Mouse (Mus musculus) MEL (cell line): Measurements from ENCODE around the gene 4930539E08Rik.

ENCODE experiments used
- CHD1 ChIP-seq: IDR thresholded peaks from 2 replicates; pipeline ENCODE4 v1.6.1; 2012; ENCODE audit warnings: low read depth, mild to moderate bottlenecking, inconsistent platforms, low read length, improper control_type of control experiment
- CTCF ChIP-seq, 3 experiments: IDR thresholded peaks in 2 of 3; conservative IDR thresholded peaks in 1 of 3; 2 replicates each; pipeline ENCODE4 v1.5.1; 2011 to 2012; ENCODE audit warnings: low read length in 3 of 3, low read depth in 2 of 3, mild to moderate bottlenecking in 2 of 3, improper control_type of control experiment in 1 of 3, inconsistent platforms in 1 of 3, mixed read lengths in 1 of 3, moderate library complexity in 1 of 3; ENCODE audit not compliant: control insufficient read depth in 1 of 3, insufficient read depth in 1 of 3, poor library complexity in 1 of 3, severe bottlenecking in 1 of 3
- EP300 ChIP-seq, 2 experiments: IDR thresholded peaks; 2 replicates each; pipeline ENCODE4 v1.6.1; 2011; ENCODE audit warnings: improper control_type of control experiment in 2 of 2, low read length in 2 of 2, low read depth in 1 of 2, mild to moderate bottlenecking in 1 of 2
- GATA1 ChIP-seq: IDR thresholded peaks from 2 replicates; pipeline ENCODE4 v1.6.1; 2011; ENCODE audit warnings: low read depth, low read length, improper control_type of control experiment
- POLR2A ChIP-seq, 2 experiments: IDR thresholded peaks; 2 replicates each; pipeline ENCODE4 v1.6.1; 2011 to 2012; ENCODE audit warnings: low read length in 2 of 2, mild to moderate bottlenecking in 2 of 2, control low read depth in 1 of 2, improper control_type of control experiment in 1 of 2, low read depth in 1 of 2, moderate library complexity in 1 of 2; ENCODE audit not compliant: control insufficient read depth in 1 of 2, insufficient read depth in 1 of 2, poor library complexity in 1 of 2
- TAL1 ChIP-seq: IDR thresholded peaks from 2 replicates; pipeline ENCODE4 v1.6.1; 2012; ENCODE audit warnings: mild to moderate bottlenecking, inconsistent platforms, low read length, moderate library complexity, mixed read lengths
- TBP ChIP-seq: IDR thresholded peaks from 2 replicates; pipeline ENCODE4 v1.8.0; 2011; ENCODE audit warnings: low read depth, low read length, improper control_type of control experiment
- USF2 ChIP-seq, 2 experiments: IDR thresholded peaks; 2 replicates each; pipeline ENCODE4 v1.6.1; 2011 to 2012; ENCODE audit warnings: improper control_type of control experiment in 2 of 2, low read length in 2 of 2, borderline replicate concordance in 1 of 2, inconsistent platforms in 1 of 2, low read depth in 1 of 2, mild to moderate bottlenecking in 1 of 2; ENCODE audit not compliant: insufficient read depth in 1 of 2
- ZC3H11A ChIP-seq: IDR thresholded peaks from 2 replicates; pipeline ENCODE4 v1.6.1; 2012; ENCODE audit warnings: low read depth, mild to moderate bottlenecking, inconsistent platforms, low read length, improper control_type of control experiment

DNA sequence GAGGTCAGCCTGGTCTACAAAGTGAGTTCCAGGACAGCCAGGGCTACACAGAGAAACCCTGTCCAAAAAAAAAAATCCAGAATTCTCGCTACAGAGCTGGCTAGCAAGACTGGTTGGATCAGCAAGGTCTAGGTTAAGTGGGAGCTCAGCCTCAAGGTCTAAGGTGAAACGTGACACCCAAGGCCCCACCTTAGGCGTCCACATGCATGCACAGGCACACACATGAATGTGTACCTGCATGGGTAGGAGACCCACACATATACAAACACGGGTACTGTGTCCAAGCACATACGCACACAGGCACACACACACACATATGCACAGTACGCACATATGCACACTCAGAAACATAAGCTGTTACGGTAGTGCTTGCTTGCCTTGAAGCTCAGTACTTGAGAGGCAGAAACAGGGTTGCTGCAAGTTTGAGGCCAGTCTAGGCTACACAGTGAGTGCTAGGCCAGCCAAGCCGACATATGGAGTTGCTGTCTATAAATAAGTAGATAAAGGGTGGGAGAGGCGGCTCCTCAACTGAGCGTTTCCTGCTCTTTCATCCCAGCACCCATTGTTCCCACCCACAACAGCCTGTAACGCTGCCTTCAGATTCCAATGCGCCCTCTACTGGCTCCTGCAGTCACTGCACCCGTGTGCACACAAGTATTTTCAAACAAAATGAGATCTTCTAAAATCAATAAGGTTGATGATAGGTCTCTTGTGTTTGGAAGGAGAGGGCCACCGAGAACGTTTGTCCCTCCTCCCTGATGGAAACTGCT, 11.9 kb upstream of the 4930539E08Rik start:
- TF ChIP-seq CHD1 (no peak), CTCF (IDR thresholded peaks at IDR 0.05 in 2 of 3, conservative IDR thresholded peaks at IDR 0.05 in 1 of 3; ENCODE audit: control insufficient read depth in 1 of 3, insufficient read depth in 1 of 3, low read depth in 2 of 3, low read length in 3 of 3, poor library complexity in 1 of 3, severe bottlenecking in 1 of 3) (peak; percentile 88 to 95 (median 94)), TBP (no peak), TAL1 (no peak), EP300 (IDR thresholded peaks at IDR 0.05; ENCODE audit: low read depth in 1 of 2, low read length in 2 of 2) (no peak), GATA1 (no peak), POLR2A (IDR thresholded peaks at IDR 0.05; ENCODE audit: control insufficient read depth in 1 of 2, insufficient read depth in 1 of 2, low read depth in 1 of 2, low read length in 2 of 2, poor library complexity in 1 of 2) (no peak), ZC3H11A (no peak), USF2 (IDR thresholded peaks at IDR 0.05; ENCODE audit: borderline replicate concordance in 1 of 2, insufficient read depth in 1 of 2, low read depth in 1 of 2, low read length in 2 of 2) (no peak)
